Mouse (Mus musculus) left cerebral cortex, postnatal 10 days (tissue): Measurements from ENCODE around the gene Rdh16f1. TPM values are rescaled to one million over a fixed set of nuclear protein-coding genes. Genes with fewer than 3 reads are reported as not detected.
A peak's percentile ranks its signal among the peaks of the same experiment; 100 is the strongest.

Experiments used
- DNase-seq, 2 experiments: peaks; one replicate each; pipeline ENCODE4 v3.0.0; 2021 to 2022; ENCODE audit warnings: low spot score in 2 of 2, mixed read lengths in 1 of 2; ENCODE audit errors: extremely low spot score in 1 of 2
- intact Hi-C: fragments of 180-260 bp; cut with DNase I; formaldehyde crosslinking; loops from one replicate; pipeline ENCODE4 v1.15.1; 2025
- total RNA-seq, 2 experiments: library from RNA; stranded (reverse); gene quantifications; 2 replicates each; pipeline ENCODE4 v1.2.3; 2021

Rdh16f1 gene
- total RNA-seq: under 1 TPM in 1 of 2 experiments, not detected in 1; 0.24 TPM

DNA sequence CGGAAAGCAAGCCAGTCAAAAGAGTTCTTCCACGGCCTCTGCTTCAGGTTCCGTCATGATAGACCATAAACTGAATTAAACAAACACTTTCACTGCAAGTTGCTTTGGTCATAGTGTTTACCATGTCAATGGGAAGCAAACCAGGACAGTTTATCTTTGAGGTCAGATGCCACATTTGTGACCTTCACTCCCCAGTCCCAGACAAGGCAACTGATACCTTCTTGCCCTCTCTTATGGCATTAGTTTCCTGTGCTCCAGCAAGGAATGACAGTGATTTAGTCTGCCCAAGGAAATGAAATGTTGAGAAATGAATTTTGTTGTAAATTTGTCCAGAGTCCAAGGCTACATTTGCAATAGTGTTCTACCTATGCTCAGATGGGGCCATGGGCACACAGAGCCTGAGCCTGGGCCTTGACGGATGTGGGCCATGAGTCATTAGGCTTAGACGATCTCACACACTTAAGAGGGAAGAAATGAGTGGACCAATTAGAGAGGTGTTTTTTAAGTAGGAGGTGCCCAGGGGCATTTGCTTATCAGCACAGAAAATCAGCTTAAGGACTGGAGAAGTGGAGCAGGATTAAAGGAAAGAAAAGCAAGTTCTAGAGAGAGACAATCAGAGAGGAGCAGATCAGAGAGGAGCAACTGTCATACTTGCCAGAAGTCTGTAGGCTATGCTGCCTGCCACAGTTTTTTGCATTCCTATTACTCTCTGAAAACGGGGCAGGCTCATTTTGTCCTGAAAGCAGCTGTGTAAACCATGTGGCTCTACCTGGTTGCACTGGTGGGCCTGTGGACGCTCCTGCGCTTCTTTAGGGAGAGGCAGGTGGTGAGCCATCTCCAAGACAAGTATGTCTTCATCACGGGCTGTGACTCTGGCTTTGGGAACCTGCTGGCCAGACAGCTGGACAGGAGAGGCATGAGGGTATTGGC is at the start of gene Rdh16f1, which contains the start of gene Rdh1:
Gene Rdh16f1 (plus strand): TSS at position 607 of the 930 bp plus-strand sequence.
Gene Rdh1 (plus strand): TSS at position 541 of the 930 bp plus-strand sequence.
- no peak for DNase-seq
- intact Hi-C loops: no loop called here

DNA sequence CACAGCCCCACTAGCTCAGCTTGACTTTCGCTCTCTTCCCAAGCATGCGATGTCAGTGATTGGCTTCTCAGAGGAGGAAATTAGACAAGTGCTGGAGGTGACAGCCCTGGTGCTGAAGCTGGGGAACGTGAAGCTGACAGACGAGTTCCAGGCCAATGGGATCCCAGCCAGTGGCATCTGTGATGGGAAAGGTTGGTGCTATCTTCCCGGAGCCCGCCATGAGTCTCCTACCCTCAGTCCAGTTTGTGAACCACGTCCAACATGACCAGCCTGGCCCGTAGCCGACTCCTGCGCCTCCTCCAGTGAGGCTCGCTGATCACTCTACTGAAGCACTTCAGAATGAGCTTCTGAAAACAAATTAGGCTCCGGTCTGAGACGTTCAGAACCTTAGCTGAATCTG is 49.3 kb upstream of the Rdh16f1 start:
- no peak for DNase-seq

DNA sequence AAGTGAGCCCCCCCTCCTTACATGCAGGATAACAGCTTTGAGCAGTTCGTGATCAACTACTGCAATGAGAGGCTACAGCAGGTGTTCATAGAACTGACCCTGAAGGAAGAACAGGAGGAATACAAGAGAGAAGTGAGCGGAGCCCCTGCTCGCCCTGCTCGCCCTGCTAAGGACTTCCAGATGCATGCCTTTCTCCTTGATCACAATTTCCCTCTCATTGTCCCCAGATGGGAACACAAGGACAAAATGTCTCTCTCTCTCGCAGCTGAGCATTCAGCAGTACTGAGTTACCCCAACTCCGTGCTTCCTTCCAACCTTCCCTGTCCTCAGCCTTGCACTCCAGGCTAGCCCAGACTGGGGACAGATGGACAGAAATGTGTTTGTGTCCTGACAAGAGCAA is 46.9 kb upstream of the Rdh16f1 start:
- DNase-seq: no peak
- intact Hi-C loops: no loop called here

More for the DNA sequence above, 49.3 kb upstream of the Rdh16f1 start:
- intact Hi-C loops: no loop called here

DNA sequence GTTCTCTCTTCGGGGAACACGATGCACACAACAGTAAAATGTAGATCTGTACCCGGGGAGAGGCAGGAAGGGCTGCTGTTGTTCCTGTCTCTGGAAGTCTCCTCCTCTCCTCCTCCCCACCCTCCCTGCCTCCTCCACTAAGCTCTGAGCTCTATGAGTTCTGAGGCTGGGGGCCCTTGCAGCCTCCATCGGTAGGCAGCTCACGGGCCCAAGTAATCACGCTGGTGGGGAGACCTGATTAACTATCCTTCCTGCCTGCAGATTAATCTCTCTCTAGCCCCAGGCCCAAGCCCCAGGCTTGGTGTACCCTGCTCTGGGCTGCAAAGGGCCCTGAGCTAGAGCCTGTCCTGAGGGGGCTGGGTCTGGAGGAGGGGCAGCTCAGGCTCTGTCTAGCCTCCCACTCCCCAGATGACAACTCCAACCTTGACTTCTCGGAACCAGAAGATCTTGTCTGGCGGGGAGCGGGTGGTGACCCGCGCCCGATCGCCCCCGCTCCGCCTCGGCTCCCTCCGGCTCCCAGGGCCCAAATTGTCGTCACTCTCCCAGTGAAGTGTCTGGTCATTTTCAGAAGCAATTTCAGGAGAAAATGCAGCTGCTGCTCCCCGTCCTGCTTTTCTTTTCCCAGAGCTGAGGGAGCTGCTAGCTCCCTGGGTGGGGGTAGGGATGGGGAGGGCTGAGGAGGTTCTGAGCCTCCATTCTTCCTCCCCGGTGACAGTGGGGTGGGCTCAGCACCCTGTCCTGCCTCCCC is 37.7 kb upstream of the Rdh16f1 start:
- DNase-seq: no peak

DNA sequence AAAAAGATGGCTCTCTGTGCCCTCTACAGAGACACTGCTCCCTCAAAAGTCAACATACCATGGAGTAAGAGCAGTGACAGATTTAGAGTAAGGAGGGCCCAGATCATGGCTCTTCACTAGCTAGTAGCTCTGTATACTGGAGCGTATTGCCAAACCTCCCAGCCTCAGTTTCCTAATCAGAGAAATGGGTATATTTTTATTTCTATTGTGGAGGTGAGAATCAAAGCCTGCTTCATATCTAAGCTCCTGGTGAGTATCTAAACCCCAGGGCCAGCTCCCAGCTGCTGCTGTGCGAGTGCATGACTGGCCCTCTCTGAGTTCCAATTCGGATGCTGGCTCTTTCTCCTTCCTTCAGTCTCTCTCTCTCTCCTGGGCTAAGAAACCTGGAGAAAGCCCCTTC is 35.4 kb upstream of the Rdh16f1 start, which contains the start of gene Tac2:
Gene Tac2 (plus strand): TSS at position 301 of the 400 bp plus-strand sequence.
- intact Hi-C loops: no loop called here
- DNase-seq: no peak

More for the DNA sequence above, 37.7 kb upstream of the Rdh16f1 start:
- intact Hi-C loops: no loop called here

DNA sequence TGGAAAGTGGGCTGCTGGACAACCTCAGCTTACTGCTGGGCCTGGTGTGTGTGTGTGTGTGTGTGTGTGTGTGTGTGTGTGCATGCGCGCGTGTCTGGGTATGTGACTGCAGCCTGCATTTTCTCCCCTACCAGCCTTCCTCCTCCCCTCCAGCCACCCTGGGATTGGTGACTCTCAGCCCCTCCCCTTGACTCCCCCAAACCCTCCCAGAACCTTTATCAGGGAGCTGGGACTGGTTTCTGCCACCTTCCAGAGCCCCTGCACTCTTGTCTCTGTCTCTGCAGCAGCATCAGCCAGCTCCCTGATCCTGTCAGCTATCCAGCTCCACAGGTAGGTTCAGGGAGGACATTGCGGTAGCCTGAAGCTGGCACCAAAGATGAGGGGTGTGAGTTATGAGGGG is 34.5 kb upstream of the Rdh16f1 start:
- intact Hi-C loops: no loop called here
- no peak for DNase-seq

DNA sequence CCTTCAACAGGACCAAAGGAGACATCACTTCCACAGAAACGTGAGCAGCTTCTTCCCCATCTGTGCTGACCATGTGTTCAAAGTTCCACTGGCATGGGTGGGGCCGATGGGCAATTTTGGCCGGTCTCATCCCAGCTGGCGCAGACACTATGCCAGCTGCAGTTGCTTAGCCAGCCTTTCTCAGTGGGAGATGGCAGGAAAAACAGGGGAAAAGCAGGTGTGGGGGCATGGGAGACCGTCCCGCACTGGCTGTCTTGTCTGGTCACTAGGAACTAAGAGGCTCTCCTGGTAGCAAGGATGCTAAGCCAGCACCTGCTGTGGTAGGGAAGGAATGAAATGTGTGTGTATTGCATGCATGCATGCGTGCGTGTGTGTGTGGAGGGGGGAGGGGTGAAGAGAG is 31.1 kb upstream of the Rdh16f1 start:
- no peak for DNase-seq
- intact Hi-C loops: no loop called here

DNA sequence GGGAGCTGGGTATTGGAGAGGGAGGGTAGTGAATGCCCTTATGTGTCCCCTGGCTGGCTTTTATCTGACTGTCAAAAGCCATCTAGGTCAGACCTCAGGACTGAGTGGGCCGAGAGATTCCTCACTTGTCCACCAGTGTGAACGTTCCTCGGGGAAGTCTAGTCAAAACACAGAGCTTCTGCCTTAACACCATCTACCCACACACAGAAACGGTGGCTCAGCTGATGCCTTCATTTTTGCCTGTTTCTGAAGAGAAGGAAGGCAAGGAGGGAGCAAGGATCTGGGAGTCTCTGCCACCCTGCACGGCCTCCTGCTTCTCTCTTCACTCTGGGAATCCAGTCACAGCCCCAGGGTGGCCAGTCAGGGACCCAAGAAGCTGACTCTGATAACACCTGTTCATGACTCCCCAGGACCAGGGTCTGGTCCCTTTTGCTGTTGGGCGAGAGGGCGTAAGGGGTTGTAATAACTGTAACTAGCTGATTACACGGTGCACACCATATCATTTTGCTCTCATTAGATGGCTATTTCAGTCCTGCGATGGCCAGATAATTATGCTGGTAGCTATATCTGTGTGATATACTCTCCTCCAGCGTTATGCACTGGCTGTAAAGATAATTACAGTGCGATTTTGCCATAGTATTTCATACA is 29.2 kb upstream of the Rdh16f1 start:
- DNase-seq: no peak
- intact Hi-C loops: loop anchor here (5.0 to 10.0 kb wide), 2 partner anchors 33 to 454 kb away; partner anchors contain the start of gene Rbms2

DNA sequence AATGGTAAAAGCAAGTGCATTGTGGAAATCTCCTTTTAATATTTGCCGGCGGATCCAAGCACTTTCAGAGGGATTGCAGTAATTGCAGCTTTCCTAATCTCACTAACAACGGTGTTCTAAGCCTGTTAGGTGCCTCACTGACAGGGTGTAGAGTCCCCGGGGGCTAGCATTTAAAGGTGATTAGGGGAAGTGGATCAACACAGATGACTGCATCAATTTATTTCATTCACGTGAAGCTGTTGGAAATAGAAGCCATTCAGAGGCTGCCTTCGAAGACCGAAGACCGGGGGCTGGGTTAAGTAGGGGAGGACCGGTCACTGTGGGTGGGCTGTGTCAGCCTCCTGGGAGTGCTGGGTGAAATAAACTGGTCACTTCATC is 28.7 kb upstream of the Rdh16f1 start:
- intact Hi-C loops: loop anchor here (5.0 to 10.0 kb wide), 2 partner anchors 34 to 454 kb away; partner anchors contain the start of gene Rbms2
- no peak for DNase-seq

DNA sequence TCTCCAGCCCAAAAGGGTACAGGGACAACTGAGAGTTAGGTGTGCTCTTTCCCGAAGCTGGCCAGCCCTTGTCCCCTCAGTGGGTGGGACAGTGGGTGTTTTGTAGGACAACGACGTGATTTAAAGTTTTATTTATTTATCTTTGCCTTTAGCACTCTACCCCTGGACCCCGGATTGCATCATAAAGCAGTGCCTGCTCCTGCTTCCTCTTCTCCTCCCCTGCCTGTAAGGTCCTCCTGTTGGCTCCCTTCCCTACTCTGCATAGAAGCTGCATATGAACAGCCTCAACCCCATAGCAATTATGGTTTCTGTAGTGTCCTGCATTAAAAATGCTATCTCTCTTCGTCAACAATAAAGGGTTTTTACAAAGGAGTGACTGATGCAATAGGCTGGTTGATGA is 28.2 kb upstream of the Rdh16f1 start:
- DNase-seq: no peak
- intact Hi-C loops: loop anchor here (5.0 to 10.0 kb wide), 2 partner anchors 34 to 453 kb away; partner anchors contain the start of gene Rbms2

DNA sequence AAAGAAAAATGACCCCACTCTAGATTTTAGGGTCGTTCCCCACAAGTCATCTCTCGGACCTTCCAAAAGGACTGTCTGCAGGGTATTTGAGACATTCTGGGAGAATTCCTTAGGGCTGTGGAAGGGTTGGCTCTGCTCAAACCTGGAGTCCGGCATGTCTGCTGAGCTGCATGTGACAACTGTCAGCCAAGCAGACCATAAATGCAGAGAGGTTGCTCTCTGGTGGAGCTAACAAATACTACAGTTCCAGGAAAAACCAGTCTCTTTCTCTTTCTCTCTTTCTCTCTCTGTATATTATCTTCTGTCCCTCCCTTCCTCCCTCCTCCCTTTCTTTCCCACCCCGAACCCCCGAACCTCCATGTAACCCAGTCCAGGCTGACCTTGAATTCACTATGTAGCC is 25.2 kb upstream of the Rdh16f1 start:
- DNase-seq: no peak
- intact Hi-C loops: loop anchor here (2.0 to 10.0 kb wide), 3 partner anchors 37 to 450 kb away; partner anchors contain the start of gene Rbms2

DNA sequence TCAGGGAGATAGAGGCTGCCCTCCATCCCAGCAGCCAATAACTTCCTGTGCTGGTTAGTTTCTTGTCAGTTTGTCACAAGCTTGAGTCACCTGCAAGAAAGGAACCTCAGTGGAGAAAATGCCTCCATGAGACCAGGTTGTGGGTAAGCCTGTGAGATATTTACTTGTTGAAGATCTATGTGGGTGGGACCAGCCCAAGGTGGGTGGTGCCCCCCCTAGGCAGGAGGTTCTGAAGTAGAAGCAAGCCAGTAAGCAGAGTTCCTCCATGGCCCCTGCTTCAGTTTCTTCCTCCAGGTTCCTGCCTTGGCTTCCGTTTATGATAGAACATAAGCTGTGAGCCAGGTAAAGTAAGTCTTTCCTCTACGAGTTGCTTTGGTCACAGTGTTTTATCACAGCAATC is 23.3 kb upstream of the Rdh16f1 start:
- DNase-seq: no peak
- intact Hi-C loops: loop anchor here (5.0 to 10.0 kb wide), 2 partner anchors 271 to 449 kb away; partner anchors contain the start of genes Hsd17b6 and Rbms2

DNA sequence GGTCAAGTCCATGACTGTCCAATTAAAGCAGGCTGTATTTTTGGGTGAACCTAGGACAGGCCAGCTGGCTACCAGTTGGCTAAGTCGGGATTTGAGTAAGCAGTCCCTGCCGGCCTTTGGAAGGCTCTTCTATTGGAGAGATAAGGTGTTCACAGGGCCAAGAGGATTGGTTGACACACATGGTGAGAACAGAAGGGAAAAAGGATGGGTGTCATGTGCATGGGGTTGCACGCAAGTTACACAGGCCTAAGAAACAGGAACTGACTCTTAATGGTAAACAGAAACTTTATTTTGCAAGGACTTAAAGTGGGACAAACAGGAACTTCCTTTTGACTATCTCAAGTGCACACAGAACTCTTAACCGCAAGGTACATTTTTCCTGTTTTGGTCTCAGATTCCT is 22.7 kb upstream of the Rdh16f1 start:
- no peak for DNase-seq
- intact Hi-C loops: loop anchor here (5.0 to 10.0 kb wide), 2 partner anchors 270 to 448 kb away; partner anchors contain the start of genes Hsd17b6 and Rbms2

DNA sequence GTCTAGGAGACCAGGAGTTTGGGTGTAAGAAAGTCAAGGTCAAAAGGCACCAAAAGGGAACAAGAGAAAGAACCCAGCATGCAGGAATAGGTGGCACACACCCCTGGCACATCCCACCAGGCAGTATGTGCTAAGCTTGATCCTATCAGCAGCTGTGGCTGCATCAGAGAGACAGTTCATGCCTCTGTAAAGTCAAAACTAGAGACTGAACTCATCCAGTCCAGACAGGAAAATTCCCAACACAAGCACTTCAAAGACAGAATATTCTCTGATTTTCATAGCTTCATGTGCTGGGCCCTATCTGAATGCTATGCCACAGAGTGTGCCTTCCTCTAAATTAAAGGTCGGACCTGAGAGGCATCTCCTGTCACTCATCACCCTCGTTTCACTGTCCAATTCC is 22.0 kb upstream of the Rdh16f1 start:
- intact Hi-C loops: loop anchor here (5.0 to 10.0 kb wide), 2 partner anchors 270 to 447 kb away; partner anchors contain the start of genes Hsd17b6 and Rbms2

DNA sequence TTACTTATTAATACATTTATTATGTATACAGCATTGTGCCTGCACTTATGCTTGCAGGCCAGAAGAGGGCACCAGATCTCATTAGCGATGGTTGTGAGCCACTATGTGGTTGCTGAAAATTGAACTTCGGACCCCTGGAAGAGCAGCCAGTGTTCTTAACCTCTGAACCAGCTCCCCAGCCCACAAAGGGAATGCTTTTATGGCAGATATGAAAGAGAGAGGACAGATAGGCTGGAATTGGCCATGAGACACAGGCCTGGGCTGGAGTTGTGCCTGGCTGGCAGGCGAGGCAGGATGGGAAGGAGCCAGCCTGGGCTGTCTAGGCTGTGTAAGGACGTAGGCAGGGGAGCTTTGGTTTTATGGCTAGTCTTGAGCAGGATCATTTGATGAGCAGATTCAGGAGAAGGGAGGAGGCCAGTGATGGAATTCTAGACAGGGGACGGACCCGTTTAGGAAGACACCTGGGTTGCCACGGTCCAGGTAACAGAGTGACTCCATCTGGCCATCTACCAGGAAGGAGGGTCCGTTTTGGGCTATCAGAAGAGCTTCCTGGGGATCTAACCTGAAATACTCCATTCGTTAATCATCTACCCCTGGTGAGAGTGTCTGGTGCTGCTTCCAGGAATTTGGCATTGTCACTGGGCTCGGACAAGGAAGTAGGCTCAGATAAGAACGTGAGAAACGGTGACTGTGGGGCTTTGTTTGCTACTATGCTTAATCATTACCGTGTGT is 21.3 kb upstream of the Rdh16f1 start:
- no peak for DNase-seq
- intact Hi-C loops: loop anchor here (5.0 to 10.0 kb wide), 2 partner anchors 269 to 446 kb away; partner anchors contain the start of genes Hsd17b6 and Rbms2

More for the DNA sequence above, 22.0 kb upstream of the Rdh16f1 start:
- no peak for DNase-seq

DNA sequence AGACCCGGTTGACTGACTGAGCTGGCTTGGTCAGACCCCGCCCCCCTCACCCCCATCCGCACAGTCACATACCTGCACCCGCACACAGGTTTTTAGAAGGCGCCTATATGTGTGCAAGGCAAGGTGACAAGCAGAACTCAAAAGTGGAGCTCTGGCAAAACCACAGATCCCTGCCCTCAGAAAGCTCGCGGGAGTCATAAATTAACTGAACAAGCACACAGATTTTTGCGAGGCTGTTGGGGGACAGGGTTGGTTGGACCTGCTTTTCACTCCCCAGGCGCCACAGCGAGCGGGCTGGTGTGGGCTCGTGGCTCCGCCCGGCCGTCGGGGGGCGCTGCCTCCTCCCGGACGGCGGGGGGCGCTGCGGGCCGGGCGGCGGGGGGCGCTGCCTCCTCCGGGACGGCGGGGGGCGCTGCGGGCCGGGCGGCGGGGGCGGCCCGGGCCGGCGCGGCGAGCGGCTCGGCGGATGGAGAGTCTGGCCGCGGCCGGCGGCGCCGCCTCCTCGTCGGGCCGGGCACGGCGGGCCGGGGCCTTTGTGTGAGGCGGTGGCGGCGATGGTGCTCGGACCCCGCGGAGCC is 20.4 kb upstream of the Rdh16f1 start, which contains the start of gene Zbtb39:
Gene Zbtb39 (plus strand): TSS at position 456 of the 578 bp plus-strand sequence.
- DNase-seq: peak; percentile 36 to 91
- intact Hi-C loops: loop anchor here (5.0 to 10.0 kb wide), 2 partner anchors 268 to 446 kb away; partner anchors contain the start of genes Hsd17b6 and Rbms2

DNA sequence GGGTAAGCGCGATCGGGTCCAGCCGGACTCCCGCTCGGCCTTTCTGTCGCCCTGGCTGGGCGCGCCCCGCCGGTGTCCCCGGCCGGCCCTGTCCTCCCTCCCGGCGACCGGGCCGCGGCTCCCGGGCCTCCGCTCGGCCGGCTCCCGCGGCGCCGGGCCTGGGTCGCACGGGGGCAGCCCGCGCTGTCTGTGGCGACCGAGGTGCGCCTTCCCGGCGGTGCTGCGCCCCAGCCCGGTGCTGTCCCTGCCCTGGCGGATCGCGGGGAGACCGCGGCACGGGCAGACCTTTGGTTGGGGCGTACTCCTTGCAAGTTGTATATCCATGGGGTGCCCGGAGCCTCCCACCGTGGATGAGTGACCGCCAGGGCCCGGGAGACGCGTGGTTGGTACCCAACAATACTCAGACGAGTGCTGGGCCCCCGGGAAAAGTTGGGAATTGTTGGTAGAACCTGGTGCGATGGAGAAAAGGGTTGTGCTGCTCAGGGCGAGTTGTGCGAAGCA is 19.9 kb upstream of the Rdh16f1 start:
- peak in 1 of 2 experiments; percentile 45 for DNase-seq
- intact Hi-C loops: loop anchor here (5.0 to 10.0 kb wide), 2 partner anchors 268 to 445 kb away; partner anchors contain the start of genes Hsd17b6 and Rbms2
